Mouse (Mus musculus) stomach, postnatal 0 days (tissue): ENCODE measurements around the gene Usp36. TPM values are rescaled to one million over a fixed set of nuclear protein-coding genes. Genes with fewer than 3 reads are reported as not detected.

Source experiments
- ATAC-seq: fragments of 200-750 bp; cut with Nextera tagmentation; 2 replicates; pipeline ENCODE4 v1.8.0; 2017; ENCODE audit not compliant: low FRiP score, low TSS enrichment
- DNase-seq: peaks from one replicate; pipeline ENCODE4 v3.0.0-alpha.2; 2016; ENCODE audit warnings: low spot score
- H3K27ac ChIP-seq: fragments of 300-500 bp; sonication (generic); replicated peaks from 2 replicates; pipeline ENCODE4 v1.5.1; 2014; ENCODE audit warnings: mild to moderate bottlenecking, control low read depth
- H3K27me3 ChIP-seq: fragments of 300-500 bp; sonication (generic); 2 replicates; pipeline ENCODE4 v1.6.1; 2014; ENCODE audit warnings: low read length; ENCODE audit not compliant: control insufficient read depth, insufficient read depth
- H3K36me3 ChIP-seq: fragments of 300-500 bp; sonication (generic); 2 replicates; pipeline ENCODE4 v1.6.1; 2014; ENCODE audit warnings: low read length, mixed read lengths; ENCODE audit not compliant: control insufficient read depth, insufficient read depth
- H3K4me1 ChIP-seq: fragments of 300-500 bp; sonication (generic); replicated peaks from 2 replicates; pipeline ENCODE4 v1.6.1; 2014; ENCODE audit warnings: antibody characterized with exemption; ENCODE audit not compliant: control insufficient read depth, insufficient read depth
- H3K4me2 ChIP-seq: fragments of 300-500 bp; sonication (generic); replicated peaks from 2 replicates; pipeline ENCODE4 v1.6.1; 2014; ENCODE audit warnings: low read depth, mild to moderate bottlenecking, control low read depth, moderate library complexity
- H3K4me3 ChIP-seq: fragments of 300-500 bp; sonication (generic); 2 replicates; pipeline ENCODE4 v1.5.1; 2014; ENCODE audit warnings: low read depth, low read length, control low read depth
- H3K9ac ChIP-seq: fragments of 300-500 bp; sonication (generic); 2 replicates; pipeline ENCODE4 v1.6.1; 2014; ENCODE audit warnings: mild to moderate bottlenecking, low read length, control low read depth, mixed read lengths
- H3K9me3 ChIP-seq: fragments of 300-500 bp; sonication (generic); 2 replicates; pipeline ENCODE4 v1.6.1; 2016; ENCODE audit warnings: low read length; ENCODE audit not compliant: control insufficient read depth
- CTCF ChIP-seq: IDR thresholded peaks from 2 replicates; pipeline ENCODE4 v1.5.1; 2016; ENCODE audit warnings: antibody characterized with exemption, low read depth, mild to moderate bottlenecking, moderate library complexity
- EP300 ChIP-seq: optimal IDR thresholded peaks from 2 replicates; pipeline ENCODE3; 2016; ENCODE audit warnings: antibody characterized with exemption
- WGBS: fragments of 180-500 bp; shearing (Covaris S2); extraction: QIAGEN DNeasy Blood & Tissue Kit; methylation state at CpG from one replicate; pipeline ENCODE4 v1.1.7; 2014; 5-methylcytosine and 5-hydroxymethylcytosine counted together
- polyA plus RNA-seq: library from polyadenylated mRNA; unstranded; fragments of >200 nt; fragmentation: Nextera tagmentation; extraction: Ambion mirVana; gene quantifications from 2 replicates; pipeline ENCODE4 v1.2.1, GENCODE M21; 2015

The Usp36 gene
- polyA plus RNA-seq, 1 experiment from 2014 or later, result 8.1 TPM

DNA sequence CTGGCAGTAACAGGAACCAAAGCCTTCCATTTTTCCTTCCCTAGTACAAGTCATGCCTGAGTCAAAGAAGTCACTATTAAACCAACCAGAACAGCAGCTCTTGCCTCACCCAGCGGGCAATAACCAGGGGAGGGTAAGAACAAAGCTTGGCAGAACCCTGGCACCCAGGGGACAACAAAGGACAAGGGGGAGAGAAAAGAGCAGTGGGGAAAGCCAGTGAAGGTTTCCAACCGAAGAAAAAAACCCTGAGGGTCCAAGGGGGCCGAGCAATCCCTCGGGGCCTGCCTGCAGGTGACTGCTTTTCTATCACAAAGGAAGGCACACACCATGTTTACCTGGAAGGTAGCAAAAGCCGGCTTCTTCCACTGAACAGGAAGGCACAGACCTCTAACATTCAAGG, 43.3 kb downstream of the Usp36 start:
- H3K4me1 ChIP-seq, result peaks cover 5% of the 10 kb centered on the region; the same call in 1 of the 2 replicates
- no peaks in the 10 kb centered on the region for H3K27me3 ChIP-seq
- H3K27ac ChIP-seq, result peak overlapping the region; percentile 93
- TF ChIP-seq EP300 (no peak), CTCF (no peak)
- no peaks in the 10 kb centered on the region for H3K36me3 ChIP-seq
- peak overlapping the region; percentile 91; the same call in 1 of the 2 replicates for H3K4me3 ChIP-seq
- H3K9ac ChIP-seq, result peak overlapping the region; percentile 95
- H3K9me3 ChIP-seq, result no peaks in the 10 kb centered on the region
- no peak for ATAC-seq
- peak overlapping the region; percentile 96 for H3K4me2 ChIP-seq
- WGBS, result 52% methylated on average over 5 of the region's 5 CpGs
- no peak for DNase-seq

DNA sequence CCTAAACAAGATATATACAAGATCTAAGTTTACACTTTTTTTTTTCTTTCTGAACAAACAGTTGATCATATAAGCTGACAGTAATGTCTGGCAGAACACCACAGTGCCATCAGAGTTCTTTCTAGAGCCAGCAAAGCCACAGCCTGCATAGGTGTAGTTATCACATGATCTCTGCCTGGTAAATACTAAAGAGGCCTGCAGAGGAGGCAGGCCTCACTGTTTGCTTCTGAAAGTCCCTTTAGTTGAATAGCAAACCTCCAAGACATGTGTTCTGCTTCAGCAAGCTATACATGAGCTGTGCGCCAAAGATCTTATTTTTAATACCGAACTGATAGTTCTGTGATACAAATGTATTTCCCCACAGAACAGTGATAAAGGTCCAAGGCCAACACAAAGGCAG, 44.9 kb downstream of the Usp36 start:
- no peak overlapping the region for H3K4me2 ChIP-seq
- WGBS, result 68% methylated on average over 2 of the region's 2 CpGs
- no peak overlapping the region for H3K9ac ChIP-seq
- no peaks in the 10 kb centered on the region for H3K36me3 ChIP-seq
- H3K4me3 ChIP-seq, result no peak overlapping the region
- no peaks in the 10 kb centered on the region for H3K27me3 ChIP-seq
- H3K4me1 ChIP-seq, result peaks cover 10% of the 10 kb centered on the region
- H3K27ac ChIP-seq, result 0 out of 2 replicates have a peak overlapping the region, but pooled peaks have one; percentile 4
- H3K9me3 ChIP-seq, result no peaks in the 10 kb centered on the region
- DNase-seq, result no peak
- no peak for ATAC-seq
- TF ChIP-seq CTCF, result no peak
- no peak for TF ChIP-seq EP300

DNA sequence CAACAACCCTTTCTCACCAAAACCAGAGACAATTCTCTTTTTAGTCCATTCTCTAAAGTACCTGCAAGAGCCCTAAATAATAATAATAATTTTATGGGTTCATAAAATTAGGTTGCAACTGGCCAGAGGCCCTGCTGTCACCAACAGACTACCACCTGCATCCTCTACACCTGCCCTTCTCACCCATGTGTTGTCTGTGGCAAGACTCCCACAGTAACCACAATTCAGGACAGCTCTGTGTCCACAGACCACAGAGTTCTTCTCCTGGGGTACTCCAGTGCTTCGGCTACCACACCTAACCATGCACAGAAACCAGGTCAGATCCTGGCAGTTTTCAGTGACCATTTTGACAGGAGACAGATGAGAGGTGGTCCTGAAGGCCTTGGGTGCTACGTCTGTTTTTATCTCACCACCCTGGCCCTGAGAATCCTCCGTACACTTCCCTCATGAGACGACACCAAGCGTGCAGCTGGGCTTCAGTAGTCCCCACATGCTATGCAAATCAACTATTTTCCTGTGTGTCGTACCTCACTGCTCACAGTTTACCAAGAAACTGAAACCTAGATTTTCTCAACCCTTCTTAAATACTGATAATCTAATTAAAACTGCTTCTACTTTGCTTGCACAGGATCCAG, 46.3 kb downstream of the Usp36 start:
- Histone ChIP-seq H3K36me3 (no peaks in the 10 kb centered on the region), H3K27me3 (no peaks in the 10 kb centered on the region), H3K27ac (no peak overlapping the region), H3K4me3 (no peak overlapping the region), H3K9me3 (no peaks in the 10 kb centered on the region), H3K4me1 (peaks cover 7% of the 10 kb centered on the region), H3K4me2 (no peak overlapping the region), H3K9ac (no peak overlapping the region)
- 82% methylated on average over 6 of the region's 6 CpGs for WGBS
- TF ChIP-seq EP300, result no peak
- no peak for TF ChIP-seq CTCF
- DNase-seq (no peak), ATAC-seq (no peak)

DNA sequence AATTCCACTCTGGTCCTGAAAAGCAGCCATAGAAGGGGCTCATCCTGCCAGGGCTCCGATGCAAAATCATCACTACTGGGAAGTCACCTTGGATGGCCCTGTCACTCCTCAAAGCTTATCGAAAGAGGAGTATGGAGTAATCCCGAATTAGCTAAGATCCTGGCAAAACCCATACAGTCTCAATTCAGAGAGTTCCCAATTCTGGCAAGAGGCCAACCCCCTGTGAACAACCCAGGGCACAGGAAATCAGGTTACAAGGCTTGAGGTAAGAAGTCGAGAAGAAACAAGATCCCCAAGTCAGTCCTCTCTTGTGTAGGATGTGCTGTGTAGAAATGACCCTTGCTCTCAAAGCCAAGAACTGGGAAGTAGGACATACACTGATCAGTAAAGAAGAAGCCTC, 47.5 kb downstream of the Usp36 start:
- WGBS, result 50% methylated on average over 4 of the region's 4 CpGs
- Histone ChIP-seq H3K4me1 (peaks cover 7% of the 10 kb centered on the region), H3K27me3 (no peaks in the 10 kb centered on the region), H3K27ac (no peak overlapping the region), H3K4me3 (no peak overlapping the region), H3K4me2 (no peak overlapping the region), H3K9me3 (no peaks in the 10 kb centered on the region), H3K36me3 (no peaks in the 10 kb centered on the region), H3K9ac (no peak overlapping the region)
- ATAC-seq, result no peak
- no peak for DNase-seq
- no peak for TF ChIP-seq EP300
- no peak for TF ChIP-seq CTCF

DNA sequence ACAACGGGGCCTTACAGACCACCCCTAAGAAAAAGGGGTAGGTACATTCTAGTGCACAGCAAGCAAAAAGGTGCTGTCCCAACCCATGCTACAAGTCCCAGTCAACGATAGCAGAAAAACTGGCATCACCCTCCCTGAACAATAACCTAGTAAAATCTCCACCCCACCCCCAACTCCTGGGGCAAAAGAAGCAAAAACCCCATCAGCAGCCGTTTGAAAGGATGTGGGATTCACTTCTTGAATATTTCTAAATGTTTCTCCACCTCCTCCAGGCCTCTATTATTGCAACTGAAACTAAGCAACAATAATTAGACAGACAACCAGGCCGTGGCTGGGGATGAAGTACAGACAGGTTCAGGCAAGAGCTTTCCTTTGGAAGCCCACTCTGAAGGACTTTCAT, 49.7 kb downstream of the Usp36 start:
- Histone ChIP-seq H3K9ac (no peak overlapping the region), H3K4me2 (no peak overlapping the region), H3K4me3 (no peak overlapping the region), H3K36me3 (no peaks in the 10 kb centered on the region), H3K27me3 (no peaks in the 10 kb centered on the region), H3K9me3 (no peaks in the 10 kb centered on the region), H3K27ac (no peak overlapping the region), H3K4me1 (peaks cover 7% of the 10 kb centered on the region)
- no peak for TF ChIP-seq EP300
- TF ChIP-seq CTCF, result no peak
- 56% methylated on average over 4 of the region's 4 CpGs for WGBS
- no peak for ATAC-seq
- DNase-seq, result no peak
